Mouse (Mus musculus) embryonic fibroblast, embryonic 13.5 days (primary cell): ENCODE data around the gene Cilp2.

Experiments used
- CTCF ChIP-seq: IDR thresholded peaks from 2 replicates; pipeline ENCODE4 v1.5.1; 2011; ENCODE audit warnings: mild to moderate bottlenecking, control low read depth, low read length, moderate library complexity, borderline replicate concordance; ENCODE audit not compliant: insufficient read depth
- POLR2A ChIP-seq: IDR thresholded peaks from 2 replicates; pipeline ENCODE4 v1.6.1; 2011; ENCODE audit warnings: low read depth, mild to moderate bottlenecking, control low read depth, low read length, moderate library complexity

GRCm38 (mm10) chr8:69879678-69880077 lies 7.8 kb downstream of the Cilp2 start:
- no peak for TF ChIP-seq CTCF
- no peak for TF ChIP-seq POLR2A
